Mouse (Mus musculus): Measurements from ENCODE around the gene Ctps2. TPM values are rescaled to one million over a fixed set of nuclear protein-coding genes. Genes with fewer than 3 reads are reported as not detected.

Ctps2 gene
- polyA plus RNA-seq, 1 experiment from 2014 or later: 95.1 TPM

GRCm38 (mm10) chrX:162992121-162992520 is 91.1 kb downstream of the Ctps2 start:
- Histone ChIP-seq H3K4me3 (replicated peaks) (no peak overlapping the region), H3K36me3 (no peaks in the 10 kb centered on the region; the same call in 1 of the 2 replicates), H3K9ac (replicated peaks) (no peak overlapping the region), H3K4me1 (replicated peaks) (no peaks in the 10 kb centered on the region), H3K27me3 (peaks cover 8% of the 10 kb centered on the region; the same call in 1 of the 2 replicates), H3K9me3 (no peaks in the 10 kb centered on the region), H3K27ac (no peak overlapping the region), H3K4me2 (replicated peaks) (no peak overlapping the region)
- no peak for ATAC-seq
- WGBS: 81% methylated on average over 3 of the region's 3 CpGs

DNA sequence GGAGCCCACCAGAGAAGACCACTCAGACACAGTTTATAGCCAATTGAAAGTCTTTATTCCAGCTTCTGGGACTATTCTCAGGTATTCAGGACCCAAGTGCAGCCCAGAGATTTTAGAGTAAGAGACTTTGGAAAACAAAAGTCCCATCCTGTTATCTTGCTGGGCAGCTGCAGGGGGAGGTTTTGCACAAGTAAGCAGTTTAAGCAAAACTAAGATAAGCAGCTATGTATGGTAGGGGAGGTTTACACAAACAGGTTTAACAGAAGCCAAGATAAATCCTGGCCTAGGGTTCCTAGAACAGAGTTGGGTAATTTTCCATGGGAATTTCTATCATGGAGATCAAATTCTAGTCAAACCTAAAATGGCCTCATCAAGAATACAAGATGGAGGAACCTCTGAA is 126.8 kb downstream of the Ctps2 start:
- ATAC-seq: no peak
- Histone ChIP-seq H3K9ac (replicated peaks) (no peak overlapping the region), H3K27me3 (peaks cover 4% of the 10 kb centered on the region; the same call in 1 of the 2 replicates), H3K4me1 (replicated peaks) (no peaks in the 10 kb centered on the region), H3K27ac (no peak overlapping the region), H3K4me2 (replicated peaks) (no peak overlapping the region), H3K4me3 (replicated peaks) (no peak overlapping the region), H3K36me3 (peaks cover 9% of the 10 kb centered on the region), H3K9me3 (no peaks in the 10 kb centered on the region)

- Histone ChIP-seq H3K27me3 (peaks cover 37% of the 10 kb centered on the region; the same call in 1 of the 2 replicates), H3K27ac (no peak overlapping the region), H3K36me3 (no peaks in the 10 kb centered on the region), H3K9me3 (no peaks in the 10 kb centered on the region), H3K4me1 (replicated peaks) (no peaks in the 10 kb centered on the region), H3K9ac (replicated peaks) (no peak overlapping the region), H3K4me2 (replicated peaks) (no peak overlapping the region), H3K4me3 (replicated peaks) (no peak overlapping the region)
- no peak for ATAC-seq
- WGBS: 59% methylated on average over 3 of the region's 3 CpGs
These were observed 137.7 kb downstream of the Ctps2 start for GRCm38 (mm10) chrX:163038767-163039166.

DNA sequence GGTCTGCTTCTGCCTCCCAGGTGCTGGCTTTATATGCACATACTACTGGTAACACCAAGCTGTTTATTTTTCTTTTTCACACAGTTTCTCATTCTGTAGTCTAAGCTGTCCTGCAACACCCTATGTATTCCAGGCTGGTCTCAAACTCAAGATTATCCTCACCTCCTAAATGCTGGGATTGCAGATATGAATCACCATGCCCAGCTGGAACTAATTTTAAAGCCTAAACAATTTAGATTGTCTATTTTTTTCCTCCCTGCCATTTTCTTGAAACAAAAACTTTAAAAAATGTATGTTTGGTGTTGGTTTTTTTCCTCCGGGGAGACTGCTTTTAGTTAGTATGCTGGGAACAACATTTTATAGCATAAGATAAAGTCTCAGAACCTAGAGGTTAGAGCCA is 141.7 kb downstream of the Ctps2 start:
- H3K9me3 ChIP-seq: no peaks in the 10 kb centered on the region
- WGBS: 100% methylated on average over 1 of the region's 1 CpGs
- ATAC-seq: no peak
- no peak overlapping the region for H3K4me2 ChIP-seq (replicated peaks)
- no peak overlapping the region for H3K27ac ChIP-seq
- H3K4me1 ChIP-seq (replicated peaks): no peaks in the 10 kb centered on the region
- peaks cover 31% of the 10 kb centered on the region for H3K27me3 ChIP-seq
- H3K4me3 ChIP-seq (replicated peaks): no peak overlapping the region
- no peak overlapping the region for H3K9ac ChIP-seq (replicated peaks)
- H3K36me3 ChIP-seq: no peaks in the 10 kb centered on the region

GRCm38 (mm10) chrX:163063936-163064335 is 162.9 kb downstream of the Ctps2 start:
- WGBS: 58% methylated on average over 1 of the region's 1 CpGs

More at GRCm38 (mm10) chrX:163063936-163064335, 162.9 kb downstream of the Ctps2 start:
- Histone ChIP-seq H3K4me1 (replicated peaks) (no peaks in the 10 kb centered on the region), H3K9me3 (no peaks in the 10 kb centered on the region), H3K27me3 (peaks cover 8% of the 10 kb centered on the region; the same call in 1 of the 2 replicates), H3K4me2 (replicated peaks) (no peak overlapping the region), H3K9ac (replicated peaks) (no peak overlapping the region), H3K36me3 (no peaks in the 10 kb centered on the region), H3K27ac (no peak overlapping the region), H3K4me3 (replicated peaks) (no peak overlapping the region)
- no peak for ATAC-seq

MicroRNAs within 50 kb of the gene (microRNA counts, 519-probe panel; counts per million panel counts)
- microRNA mmu-miR-3473: 110 counts per million, percentile 56 among the panel's probes with 10 or more counts

Small RNA genes lying within 50 kb of the gene (microRNA-seq; reads per million reads assigned to microRNA genes)
- not detected for gene Mir3473a

Other genes starting within 250 kb of the Ctps2 start
- 210 and 217 TPM in 2 replicates for gene Rbbp7, start 140.8 kb upstream of the Ctps2 start, polyA plus RNA-seq (2015; fragmentation: Nextera tagmentation; extraction: Ambion mirVana)
- 15.2 and 15.9 TPM in 2 replicates for gene Txlng, start 71.8 kb upstream of the Ctps2 start, polyA plus RNA-seq (2015; fragmentation: Nextera tagmentation; extraction: Ambion mirVana)
- 29.2 and 29.4 TPM in 2 replicates for gene Syap1, start 12.8 kb upstream of the Ctps2 start, polyA plus RNA-seq (2015; fragmentation: Nextera tagmentation; extraction: Ambion mirVana)
- gene S100g, start 63.4 kb downstream of the Ctps2 start, polyA plus RNA-seq (2015; fragmentation: Nextera tagmentation; extraction: Ambion mirVana): 0.48 TPM in 1 of 2 replicates, not detected in the other

Data from midbrain, embryonic 13.5 days (tissue).